Comparison of ENCODE assay signal across 19 mouse cellular contexts in the genomic region with DNA sequence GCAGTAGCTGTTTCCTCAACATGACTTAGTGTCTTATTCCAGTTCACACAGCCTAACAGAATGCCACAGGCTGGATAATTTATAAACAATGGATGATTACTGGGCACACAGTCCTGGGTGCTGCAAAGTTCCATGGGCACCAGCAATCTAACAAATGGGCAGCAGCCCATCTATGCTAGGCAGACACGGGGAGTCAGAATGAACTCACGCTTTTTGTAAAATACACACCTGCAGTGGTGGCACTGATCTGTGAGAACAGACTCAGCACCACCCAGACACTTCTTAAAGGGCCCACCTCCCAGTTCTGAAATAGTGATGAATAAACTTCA.
DNase-seq lines count a peak whose midpoint lies in the region; ATAC-seq and TF ChIP-seq lines count a peak whose summit lies in the region.
"Had no signal": no experiment of that assay in that cellular context is flagged by ENCODE, and none has a peak within 500 bp of the region (broad histone marks: within the 10 kb centered on the region; RNA-seq: fewer than 3 reads in every experiment).

No protein-coding gene starts in this region.

- H3K36me3 ChIP-seq in midbrain, embryonic 10.5 days: no peaks in the 10 kb centered on the region
- H3K36me3 ChIP-seq: forebrain, embryonic 10.5 days; heart, embryonic 10.5 days; heart, embryonic 13.5 days had no signal

- peaks cover 15% of the 10 kb centered on the region; the same call in 1 of the 2 replicates for H3K4me1 ChIP-seq in cerebellum, adult 2 months (ENCODE audit: control insufficient read depth, insufficient read depth, low read length)
- peaks cover 6% of the 10 kb centered on the region for H3K4me1 ChIP-seq in midbrain, embryonic 10.5 days
- H3K4me1 ChIP-seq: forebrain, embryonic 10.5 days; heart, embryonic 10.5 days had no signal

- no peak overlapping the region for H3K4me3 ChIP-seq in cerebellum, adult 2 months (replicated peaks; ENCODE audit: insufficient read depth, low read depth, low read length)
- H3K4me3 ChIP-seq in midbrain, embryonic 10.5 days: no peak overlapping the region
- H3K4me3 ChIP-seq: forebrain, embryonic 10.5 days; heart, adult 2 months; heart, embryonic 10.5 days; heart, embryonic 13.5 days had no signal

- H3K9me3 ChIP-seq in midbrain, embryonic 10.5 days (replicated peaks): no peaks in the 10 kb centered on the region
- H3K9me3 ChIP-seq: forebrain, embryonic 10.5 days; heart, embryonic 10.5 days; heart, embryonic 13.5 days had no signal

- no peak for TF ChIP-seq POLR2A in cerebellum, adult 2 months (IDR thresholded peaks at IDR 0.05; ENCODE audit: borderline replicate concordance, insufficient read depth, low read length)

- H3K27ac ChIP-seq in cerebellum, adult 2 months (ENCODE audit: insufficient read depth, low read length): peak overlapping the region; percentile 95
- no peak overlapping the region for H3K27ac ChIP-seq in midbrain, embryonic 10.5 days (replicated peaks)
- H3K27ac ChIP-seq: forebrain, embryonic 10.5 days; heart, adult 2 months; heart, embryonic 10.5 days; heart, embryonic 13.5 days; hindbrain, embryonic 14.5 days; hindbrain, postnatal 0 days had no signal

- no peak for TF ChIP-seq CTCF in cerebellum, adult 2 months (IDR thresholded peaks at IDR 0.05; ENCODE audit: borderline replicate concordance, insufficient read depth, low read depth, low read length)

- peak; percentile 52 for ATAC-seq in cerebellum, adult (ENCODE audit: insufficient number of reproducible peaks, low FRiP score, low TSS enrichment)
- peak; percentile 18 for ATAC-seq in frontal cortex, adult (ENCODE audit: low TSS enrichment)
- ATAC-seq: inflammation-experienced regulatory T-cells, adult 6 months; intestine, embryonic 16.5 days; Patski had no signal

- no peak for DNase-seq in cerebellum, adult 9-11 months
- peak in 1 of 2 experiments; percentile 68 for DNase-seq in cerebellum, adult 2 months
- DNase-seq in cerebellum, postnatal 4 days (ENCODE audit: low spot score in 2 of 2): no peak
- no peak for DNase-seq in frontal cortex, postnatal 25 days (ENCODE audit: low spot score in 2 of 2)
- peak; percentile 7 for DNase-seq in NIH3T3 (ENCODE audit: low read depth)
- no peak for DNase-seq in midbrain, embryonic 10.5 days (ENCODE audit: low spot score)
- DNase-seq: adrenal gland, postnatal 36 days; kidney, adult 18-20 months had no signal

- WGBS in cerebellum, adult 2 months: 10% methylated on average over 2 of the region's 2 CpGs
- WGBS in midbrain, embryonic 10.5 days: 90% methylated on average over 2 of the region's 2 CpGs

- no peaks in the 10 kb centered on the region for H3K27me3 ChIP-seq in cerebellum, adult 2 months (ENCODE audit: control insufficient read depth, insufficient read depth, low read length)
- peaks cover 2% of the 10 kb centered on the region for H3K27me3 ChIP-seq in midbrain, embryonic 10.5 days (ENCODE audit: low read depth, poor library complexity, severe bottlenecking)
- H3K27me3 ChIP-seq: heart, embryonic 13.5 days; Patski had no signal
